Mouse (Mus musculus) liver (tissue): ENCODE data around the gene Kdm1a.

Experiments
- DNase-seq: peaks from one replicate; pipeline ENCODE4 v3.0.0-alpha.2; 2020; ENCODE audit warnings: mixed read lengths

The Kdm1a gene

GRCm38 (mm10) chr4:136602568-136602967 lies at the start of gene Kdm1a:
Kdm1a (minus strand) TSS chr4:136602723.
- DNase-seq: peak; percentile 96

- DNase-seq: no peak
Observed at GRCm38 (mm10) chr4:136651882-136652527, 49.5 kb upstream of the Kdm1a start.

GRCm38 (mm10) chr4:136651357-136651811 lies 48.9 kb upstream of the Kdm1a start:
- DNase-seq: peak; percentile 30

GRCm38 (mm10) chr4:136650261-136650660 lies 47.7 kb upstream of the Kdm1a start:
- DNase-seq: no peak

- no peak for DNase-seq
Observed at GRCm38 (mm10) chr4:136649480-136650196, 47.1 kb upstream of the Kdm1a start.

GRCm38 (mm10) chr4:136648922-136649479 lies 46.5 kb upstream of the Kdm1a start:
- peak; percentile 81 for DNase-seq

- DNase-seq: peak; percentile 23
Observed at GRCm38 (mm10) chr4:136638890-136639289, 36.4 kb upstream of the Kdm1a start.

- no peak for DNase-seq
Observed at GRCm38 (mm10) chr4:136638230-136638750, 35.8 kb upstream of the Kdm1a start.

GRCm38 (mm10) chr4:136637563-136638229 lies 35.2 kb upstream of the Kdm1a start:
- peak; percentile 24 for DNase-seq

GRCm38 (mm10) chr4:136636983-136637562 lies 34.5 kb upstream of the Kdm1a start:
- DNase-seq: no peak

GRCm38 (mm10) chr4:136636511-136636910 lies 34.0 kb upstream of the Kdm1a start:
- no peak for DNase-seq

GRCm38 (mm10) chr4:136635995-136636394 lies 33.5 kb upstream of the Kdm1a start:
- no peak for DNase-seq

- no peak for DNase-seq
Observed at GRCm38 (mm10) chr4:136631237-136631994, 28.9 kb upstream of the Kdm1a start.

- no peak for DNase-seq
Observed at GRCm38 (mm10) chr4:136626590-136626989, 24.1 kb upstream of the Kdm1a start.

- no peak for DNase-seq
Observed at GRCm38 (mm10) chr4:136622388-136622787, 19.9 kb upstream of the Kdm1a start, which contains the start of gene Lactbl1. Lactbl1 (plus strand) TSS chr4:136622621.

GRCm38 (mm10) chr4:136621956-136622355 lies 19.4 kb upstream of the Kdm1a start:
- DNase-seq: no peak

- no peak for DNase-seq
Observed at GRCm38 (mm10) chr4:136621336-136621735, 18.8 kb upstream of the Kdm1a start.

GRCm38 (mm10) chr4:136613657-136614056 lies 11.1 kb upstream of the Kdm1a start:
- no peak for DNase-seq

GRCm38 (mm10) chr4:136610387-136610856 lies 7.9 kb upstream of the Kdm1a start, which contains the start of gene Tex46:
Tex46 (plus strand) TSS chr4:136610437.
- no peak for DNase-seq

- no peak for DNase-seq
Observed at GRCm38 (mm10) chr4:136605756-136606485, 3.4 kb upstream of the Kdm1a start.

- DNase-seq: peak; percentile 69
Observed at GRCm38 (mm10) chr4:136602018-136602554, 437 bp downstream of the Kdm1a start.
